7 mouse cellular contexts compared by ENCODE assay signal in genomic region chr9:87144532-87144931, GRCm38 (mm10). TPM values are rescaled to one million over a fixed set of nuclear protein-coding genes. Genes with fewer than 3 reads are reported as not detected.
A peak's percentile ranks its signal among the peaks of the same experiment; 100 is the strongest.
DNase-seq lines count a peak whose midpoint lies in the region; ATAC-seq and TF ChIP-seq lines count a peak whose summit lies in the region.

No protein-coding gene starts in this region.

- peaks cover 3% of the 10 kb centered on the region; the same call in 1 of the 2 replicates for H3K4me1 ChIP-seq in lung, embryonic 14.5 days (ENCODE audit: insufficient read depth)
- no peaks in the 10 kb centered on the region for H3K4me1 ChIP-seq in cerebellum, adult 2 months (ENCODE audit: control insufficient read depth, insufficient read depth, low read length)
- peaks cover 19% of the 10 kb centered on the region for H3K4me1 ChIP-seq in forebrain, embryonic 10.5 days
- peaks cover 10% of the 10 kb centered on the region for H3K4me1 ChIP-seq in intestine, embryonic 15.5 days (replicated peaks)
- H3K4me1 ChIP-seq in neural tube, embryonic 12.5 days, result peaks cover 12% of the 10 kb centered on the region; the same call in 1 of the 2 replicates

- no peak for TF ChIP-seq POLR2A in cerebellum, adult 2 months (IDR thresholded peaks at IDR 0.05; ENCODE audit: borderline replicate concordance, insufficient read depth, low read length)

- H3K27ac ChIP-seq in lung, embryonic 14.5 days (ENCODE audit: low read depth), result no peak overlapping the region
- H3K27ac ChIP-seq in cerebellum, adult 2 months (ENCODE audit: insufficient read depth, low read length), result no peak overlapping the region
- no peak overlapping the region for H3K27ac ChIP-seq in forebrain, embryonic 10.5 days
- no peak overlapping the region for H3K27ac ChIP-seq in intestine, embryonic 15.5 days
- H3K27ac ChIP-seq in neural tube, embryonic 12.5 days, result no peak overlapping the region

- no peak overlapping the region for H3K9ac ChIP-seq in lung, embryonic 14.5 days
- no peak overlapping the region for H3K9ac ChIP-seq in intestine, embryonic 15.5 days
- no peak overlapping the region for H3K9ac ChIP-seq in neural tube, embryonic 12.5 days

- peaks cover 23% of the 10 kb centered on the region for H3K27me3 ChIP-seq in lung, embryonic 14.5 days (ENCODE audit: insufficient read depth, low read length)
- H3K27me3 ChIP-seq in cerebellum, adult 2 months (ENCODE audit: control insufficient read depth, insufficient read depth, low read length), result no peaks in the 10 kb centered on the region
- H3K27me3 ChIP-seq in forebrain, embryonic 10.5 days (ENCODE audit: poor library complexity, severe bottlenecking), result peaks cover 40% of the 10 kb centered on the region
- peaks cover 29% of the 10 kb centered on the region for H3K27me3 ChIP-seq in intestine, embryonic 15.5 days (replicated peaks)
- H3K27me3 ChIP-seq in neural tube, embryonic 12.5 days (replicated peaks), result peaks cover 33% of the 10 kb centered on the region

- H3K4me3 ChIP-seq in lung, embryonic 14.5 days (ENCODE audit: low read depth, low read length), result peak overlapping the region; percentile 34
- H3K4me3 ChIP-seq in cerebellum, adult 2 months (replicated peaks; ENCODE audit: insufficient read depth, low read depth, low read length), result peak overlapping the region; percentile 61
- H3K4me3 ChIP-seq in forebrain, embryonic 10.5 days, result peak overlapping the region; percentile 52
- peak overlapping the region; percentile 30 for H3K4me3 ChIP-seq in intestine, embryonic 15.5 days (replicated peaks)
- peak overlapping the region; percentile 32 for H3K4me3 ChIP-seq in neural tube, embryonic 12.5 days

- ATAC-seq in lung, embryonic 14.5 days (ENCODE audit: insufficient read depth), result peak; percentile 35
- ATAC-seq in intestine, embryonic 15.5 days, result peak; percentile 68
- ATAC-seq in neural tube, embryonic 12.5 days (ENCODE audit: low FRiP score, low read depth), result peak; percentile 42

- WGBS in lung, embryonic 14.5 days, result under 1% methylated on average over 19 of the region's 19 CpGs
- 1% methylated on average over 19 of the region's 19 CpGs for WGBS in cerebellum, adult 2 months
- 2% methylated on average over 19 of the region's 19 CpGs for WGBS in forebrain, embryonic 10.5 days
- WGBS in intestine, embryonic 15.5 days, result 1% methylated on average over 19 of the region's 19 CpGs
- WGBS in neural tube, embryonic 12.5 days, result 1% methylated on average over 19 of the region's 19 CpGs

- H3K4me2 ChIP-seq in lung, embryonic 14.5 days, result peak overlapping the region; percentile 62
- peak overlapping the region; percentile 66 for H3K4me2 ChIP-seq in intestine, embryonic 15.5 days (replicated peaks)
- H3K4me2 ChIP-seq in neural tube, embryonic 12.5 days (replicated peaks), result peak overlapping the region; percentile 65

- H3K36me3 ChIP-seq in lung, embryonic 14.5 days (ENCODE audit: insufficient read depth), result no peaks in the 10 kb centered on the region
- no peaks in the 10 kb centered on the region for H3K36me3 ChIP-seq in forebrain, embryonic 10.5 days (replicated peaks)
- no peaks in the 10 kb centered on the region for H3K36me3 ChIP-seq in intestine, embryonic 15.5 days
- no peaks in the 10 kb centered on the region for H3K36me3 ChIP-seq in neural tube, embryonic 12.5 days

- peak; percentile 3; the same call in 1 of the 2 replicates for TF ChIP-seq CTCF in lung, embryonic 14.5 days (IDR thresholded peaks at IDR 0.05; ENCODE audit: low read depth)
- TF ChIP-seq CTCF in cerebellum, adult 2 months (IDR thresholded peaks at IDR 0.05; ENCODE audit: borderline replicate concordance, insufficient read depth, low read depth, low read length), result no peak

- DNase-seq in lung, embryonic 14.5 days, result peak; percentile 8
- no peak for DNase-seq in lung, postnatal 25 days (ENCODE audit: low spot score)
- DNase-seq in cerebellum, adult 2 months, result peak; percentile 17 to 35
- no peak for DNase-seq in forebrain, embryonic 10.5 days (ENCODE audit: extremely low spot score, low spot score)
- no peak for DNase-seq in spleen, postnatal 14 days (ENCODE audit: low spot score in 2 of 2)

- no peaks in the 10 kb centered on the region for H3K9me3 ChIP-seq in lung, embryonic 14.5 days (ENCODE audit: low read depth, low read length)
- no peaks in the 10 kb centered on the region for H3K9me3 ChIP-seq in forebrain, embryonic 10.5 days
- H3K9me3 ChIP-seq in intestine, embryonic 15.5 days, result no peaks in the 10 kb centered on the region
- H3K9me3 ChIP-seq in neural tube, embryonic 12.5 days, result no peaks in the 10 kb centered on the region

RNA-seq across cellular contexts. Expression of gene Mrap2, which starts 0.4 kb away (rescaled TPM):
- 0.09 TPM in 1 of 2 replicates, not detected in the other for polyA plus RNA-seq in lung, embryonic 14.5 days (2014; fragmentation: Nextera tagmentation; extraction: Ambion mirVana)
- 14.2 and 17.7 TPM in 2 replicates for polyA plus RNA-seq in cerebellum, adult 2 months (2012; rRNA removed)
- 0.18 TPM in 1 of 2 replicates, not detected in the other for polyA plus RNA-seq in forebrain, embryonic 10.5 days (2016; fragmentation: Nextera tagmentation; extraction: Ambion mirVana)
- polyA plus RNA-seq in intestine, embryonic 15.5 days (2015; fragmentation: Nextera tagmentation; extraction: Ambion mirVana), result 0.39 and 0.40 TPM in 2 replicates
- polyA plus RNA-seq in neural tube, embryonic 12.5 days (2016; fragmentation: Nextera tagmentation; extraction: Ambion mirVana), result 0.30 and 0.41 TPM in 2 replicates

Comparison
In these comparisons a context has a peak if more than half of its experiments do, and no peak if none do; other contexts are left out.
1. DNase-seq: peak in lung, embryonic 14.5 days (single experiment) and cerebellum, adult 2 months (2 of 2); none in lung, postnatal 25 days (single experiment), forebrain, embryonic 10.5 days (single experiment) and spleen, postnatal 14 days (0 of 2).
2. RNA of gene Mrap2, which starts 0.4 kb away (polyA plus RNA-seq): 14.2 to 17.7 TPM in cerebellum, adult 2 months; 0.39 to 0.40 TPM in intestine, embryonic 15.5 days, 0.30 to 0.41 TPM in neural tube, embryonic 12.5 days, 0.09 TPM in lung, embryonic 14.5 days and 0.18 TPM in forebrain, embryonic 10.5 days; every median in the first group is over 10 times any median in the second.
3. Peak in every context shown above with its lines, with median percentiles within 50 percentile points of each other: ATAC-seq, H3K4me2 ChIP-seq and H3K4me3 ChIP-seq.